Mouse (Mus musculus) forebrain, embryonic 16.5 days (tissue): ENCODE data around the gene Gm11634. TPM values are rescaled to one million over a fixed set of nuclear protein-coding genes. Genes with fewer than 3 reads are reported as not detected.
A peak's percentile ranks its signal among the peaks of the same experiment; 100 is the strongest.

ENCODE experiments used
- ATAC-seq: fragments of 200-750 bp; cut with Nextera tagmentation; 2 replicates; pipeline ENCODE4 v1.8.0; 2017; ENCODE audit warnings: mild to moderate bottlenecking, moderate library complexity
- H3K27ac ChIP-seq: fragments of 300-500 bp; sonication (generic); 2 replicates; pipeline ENCODE4 v1.5.1; 2014; ENCODE audit warnings: low read length, control low read depth
- H3K27me3 ChIP-seq: fragments of 300-500 bp; sonication (generic); replicated peaks from 2 replicates; pipeline ENCODE4 v1.6.1; 2014; ENCODE audit warnings: low read length; ENCODE audit not compliant: control insufficient read depth, insufficient read depth
- H3K36me3 ChIP-seq: fragments of 300-500 bp; sonication (generic); 2 replicates; pipeline ENCODE4 v1.6.1; 2014; ENCODE audit not compliant: control insufficient read depth, insufficient read depth
- H3K4me1 ChIP-seq: fragments of 300-500 bp; sonication (generic); replicated peaks from 2 replicates; pipeline ENCODE4 v1.6.1; 2014; ENCODE audit warnings: low read length; ENCODE audit not compliant: control insufficient read depth, insufficient read depth
- H3K4me2 ChIP-seq: fragments of 300-500 bp; sonication (generic); 2 replicates; pipeline ENCODE4 v1.6.1; 2014; ENCODE audit warnings: mild to moderate bottlenecking, low read length, control low read depth
- H3K4me3 ChIP-seq: fragments of 300-500 bp; sonication (generic); replicated peaks from 2 replicates; pipeline ENCODE4 v1.5.1; 2014; ENCODE audit warnings: mild to moderate bottlenecking, low read length, control low read depth
- H3K9ac ChIP-seq: fragments of 300-500 bp; sonication (generic); replicated peaks from 2 replicates; pipeline ENCODE4 v1.6.1; 2014; ENCODE audit warnings: low read depth, low read length, control low read depth
- H3K9me3 ChIP-seq: fragments of 300-500 bp; sonication (generic); 2 replicates; pipeline ENCODE4 v1.6.1; 2016; ENCODE audit warnings: low read length; ENCODE audit not compliant: control insufficient read depth
- WGBS: fragments of 180-500 bp; shearing (Covaris S2); extraction: QIAGEN DNeasy Blood & Tissue Kit; methylation state at CpG from one replicate; pipeline ENCODE4 v1.1.7; 2014; 5-methylcytosine and 5-hydroxymethylcytosine counted together
- polyA plus RNA-seq: library from polyadenylated mRNA; unstranded; fragments of >200 nt; fragmentation: Nextera tagmentation; extraction: Ambion mirVana; gene quantifications from 2 replicates; pipeline ENCODE4 v1.2.1, GENCODE M21; 2015

The Gm11634 gene
- polyA plus RNA-seq, 1 experiment from 2014 or later, result not detected

- Histone ChIP-seq H3K27me3 (no peaks in the 10 kb centered on the region), H3K27ac (no peak overlapping the region), H3K4me2 (no peak overlapping the region), H3K36me3 (peaks cover 8% of the 10 kb centered on the region), H3K4me1 (peaks cover 5% of the 10 kb centered on the region; the same call in 1 of the 2 replicates), H3K9me3 (no peaks in the 10 kb centered on the region), H3K4me3 (no peak overlapping the region), H3K9ac (no peak overlapping the region)
- ATAC-seq, result no peak
- WGBS, result 80% methylated on average over 2 of the region's 2 CpGs
Measured at GRCm38 (mm10) chr11:101583205-101583604, 15.9 kb downstream of the Gm11634 start.

- Histone ChIP-seq H3K4me2 (peak within 1 kb of the TSS; percentile 44), H3K9me3 (no peaks in the 10 kb centered on the region), H3K27me3 (no peaks in the 10 kb centered on the region), H3K36me3 (peaks cover 17% of the 10 kb centered on the region), H3K4me3 (peak within 1 kb of the TSS; percentile 29), H3K4me1 (peaks cover 5% of the 10 kb centered on the region; the same call in 1 of the 2 replicates), H3K9ac (peak within 1 kb of the TSS; percentile 38; the same call in 1 of the 2 replicates), H3K27ac (no peak within 1 kb of the TSS)
- 19% methylated on average over 30 of the region's 31 CpGs for WGBS
- no peak for ATAC-seq
Measured at GRCm38 (mm10) chr11:101582054-101583035, 16.7 kb downstream of the Gm11634 start, which contains the start of gene Tmem106a. Gene Tmem106a, plus strand, starts transcription at chr11:101582242.

GRCm38 (mm10) chr11:101581081-101581764, 17.8 kb downstream of the Gm11634 start:
- WGBS, result 76% methylated on average over 6 of the region's 6 CpGs
- no peak for ATAC-seq
- peaks cover 27% of the 10 kb centered on the region for H3K36me3 ChIP-seq

GRCm38 (mm10) chr11:101576116-101576515, 22.9 kb downstream of the Gm11634 start:
- no peak overlapping the region for H3K9ac ChIP-seq
- no peak for ATAC-seq
- no peak overlapping the region for H3K4me3 ChIP-seq
- no peak overlapping the region for H3K4me2 ChIP-seq
- no peak overlapping the region for H3K27ac ChIP-seq
- no peaks in the 10 kb centered on the region for H3K27me3 ChIP-seq
- WGBS, result 76% methylated on average over 6 of the region's 6 CpGs
- H3K36me3 ChIP-seq, result peaks cover 70% of the 10 kb centered on the region
- no peaks in the 10 kb centered on the region for H3K9me3 ChIP-seq
- H3K4me1 ChIP-seq, result no peaks in the 10 kb centered on the region

More at GRCm38 (mm10) chr11:101581081-101581764, 17.8 kb downstream of the Gm11634 start:
- no peak overlapping the region for H3K4me2 ChIP-seq
- H3K9ac ChIP-seq, result no peak overlapping the region
- no peaks in the 10 kb centered on the region for H3K27me3 ChIP-seq
- no peaks in the 10 kb centered on the region for H3K9me3 ChIP-seq
- no peak overlapping the region for H3K4me3 ChIP-seq
- no peak overlapping the region for H3K27ac ChIP-seq
- H3K4me1 ChIP-seq, result peaks cover 5% of the 10 kb centered on the region; the same call in 1 of the 2 replicates

GRCm38 (mm10) chr11:101568421-101568820, 30.6 kb downstream of the Gm11634 start:
- ATAC-seq, result no peak
- Histone ChIP-seq H3K4me3 (no peak overlapping the region), H3K36me3 (peaks cover 80% of the 10 kb centered on the region), H3K27ac (no peak overlapping the region), H3K27me3 (no peaks in the 10 kb centered on the region), H3K9me3 (no peaks in the 10 kb centered on the region), H3K4me2 (no peak overlapping the region), H3K4me1 (no peaks in the 10 kb centered on the region), H3K9ac (no peak overlapping the region)
- WGBS, result 81% methylated on average over 3 of the region's 3 CpGs

GRCm38 (mm10) chr11:101562391-101562790, 36.7 kb downstream of the Gm11634 start:
- Histone ChIP-seq H3K4me2 (no peak overlapping the region), H3K27me3 (no peaks in the 10 kb centered on the region), H3K9me3 (no peaks in the 10 kb centered on the region), H3K27ac (no peak overlapping the region), H3K9ac (no peak overlapping the region), H3K4me3 (no peak overlapping the region), H3K4me1 (no peaks in the 10 kb centered on the region), H3K36me3 (peaks cover 32% of the 10 kb centered on the region)
- no peak for ATAC-seq
- 37% methylated on average over 5 of the region's 5 CpGs for WGBS

GRCm38 (mm10) chr11:101556954-101557353, 42.1 kb downstream of the Gm11634 start:
- no peaks in the 10 kb centered on the region for H3K9me3 ChIP-seq
- no peak for ATAC-seq
- no peak overlapping the region for H3K27ac ChIP-seq
- no peaks in the 10 kb centered on the region for H3K27me3 ChIP-seq
- no peak overlapping the region for H3K4me3 ChIP-seq
- peaks cover 7% of the 10 kb centered on the region; the same call in 1 of the 2 replicates for H3K36me3 ChIP-seq
- WGBS, result 41% methylated on average over 2 of the region's 2 CpGs
- no peak overlapping the region for H3K9ac ChIP-seq
- H3K4me2 ChIP-seq, result no peak overlapping the region
- H3K4me1 ChIP-seq, result peaks cover 26% of the 10 kb centered on the region

- H3K4me2 ChIP-seq, result no peak overlapping the region
- no peak for ATAC-seq
- no peaks in the 10 kb centered on the region for H3K27me3 ChIP-seq
- H3K4me3 ChIP-seq, result no peak overlapping the region
- peaks cover 26% of the 10 kb centered on the region for H3K4me1 ChIP-seq
- H3K9me3 ChIP-seq, result no peaks in the 10 kb centered on the region
- WGBS, result 88% methylated on average over 7 of the region's 7 CpGs
- H3K27ac ChIP-seq, result no peak overlapping the region
- peaks cover 7% of the 10 kb centered on the region; the same call in 1 of the 2 replicates for H3K36me3 ChIP-seq
- H3K9ac ChIP-seq, result no peak overlapping the region
Measured at GRCm38 (mm10) chr11:101556541-101556940, 42.5 kb downstream of the Gm11634 start.

- ATAC-seq, result no peak
- Histone ChIP-seq H3K9me3 (no peaks in the 10 kb centered on the region), H3K4me2 (peak overlapping the region; percentile 79), H3K36me3 (peaks cover 5% of the 10 kb centered on the region; the same call in 1 of the 2 replicates), H3K4me3 (peak overlapping the region; percentile 68), H3K27ac (peak overlapping the region; percentile 83), H3K27me3 (no peaks in the 10 kb centered on the region), H3K4me1 (peaks cover 38% of the 10 kb centered on the region), H3K9ac (peak overlapping the region; percentile 71)
- WGBS, result 26% methylated on average over 8 of the region's 8 CpGs
Measured at GRCm38 (mm10) chr11:101553354-101553930, 45.6 kb downstream of the Gm11634 start.
